Mouse (Mus musculus): Measurements from ENCODE around the gene Parm1. TPM values are rescaled to one million over a fixed set of nuclear protein-coding genes. Genes with fewer than 3 reads are reported as not detected.
A peak's percentile ranks its signal among the peaks of the same experiment; 100 is the strongest.

Gene Parm1
- total RNA-seq, 1 experiment from 2014 or later = 121 TPM

DNA sequence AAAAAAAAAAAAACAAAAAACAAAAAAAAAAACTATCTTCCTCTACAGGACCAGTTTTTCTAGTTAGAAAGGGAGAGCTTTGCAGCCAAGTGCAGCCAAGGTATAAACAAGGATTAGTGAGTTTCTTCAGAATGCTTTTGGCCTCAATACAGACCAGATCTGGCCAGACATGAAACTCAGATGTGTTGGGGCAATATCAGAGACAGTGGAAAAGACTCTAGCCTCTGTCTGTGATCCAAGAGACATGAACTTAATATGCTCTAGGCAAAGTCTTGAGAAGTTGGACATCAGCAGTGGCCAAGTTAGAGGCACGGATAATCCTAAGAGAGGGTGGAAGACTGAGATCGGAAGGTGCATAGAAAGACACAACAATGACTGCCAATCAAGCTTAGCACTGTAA lies 56.8 kb downstream of the Parm1 start:
- DNase-seq = no peak

DNA sequence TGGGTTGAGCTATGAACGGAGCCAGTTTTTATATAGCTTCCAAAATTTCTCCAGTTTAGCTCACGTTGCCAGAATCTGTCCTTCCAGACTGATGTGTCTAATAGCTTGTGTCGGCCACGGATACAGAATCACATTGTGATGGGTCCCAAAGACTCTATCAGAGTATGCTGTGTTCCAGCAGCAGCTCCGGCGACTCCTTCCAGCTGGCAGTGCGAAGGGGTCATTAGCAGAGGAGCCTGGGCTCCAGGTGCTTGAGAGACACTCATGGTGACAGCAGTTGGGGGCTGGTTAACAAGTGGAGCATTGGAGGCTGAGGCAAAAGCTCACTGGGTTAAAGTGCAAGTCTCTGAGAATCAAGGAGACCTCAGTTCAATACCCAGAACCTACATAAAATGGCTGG lies 61.5 kb downstream of the Parm1 start:
- DNase-seq = no peak

DNA sequence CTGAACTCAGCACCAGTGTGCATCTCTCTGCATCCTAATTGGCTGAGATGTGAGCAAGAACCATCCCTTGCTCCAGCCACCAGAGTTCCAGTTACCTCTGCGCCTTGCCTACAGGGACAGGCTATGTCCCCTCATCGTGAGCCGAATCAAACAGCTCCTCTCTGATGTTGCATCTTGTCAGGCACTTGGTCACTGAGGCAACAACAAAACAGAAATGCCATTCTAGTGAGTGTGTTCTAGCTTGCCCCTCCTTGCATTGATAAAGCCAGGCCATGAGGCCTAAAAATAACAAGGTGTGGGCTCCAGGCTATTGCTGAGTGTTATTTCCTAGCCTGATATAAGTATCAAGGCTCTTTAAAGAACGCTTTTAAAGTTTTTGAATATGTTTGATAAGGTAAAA lies 64.4 kb downstream of the Parm1 start:
- DNase-seq = no peak

DNA sequence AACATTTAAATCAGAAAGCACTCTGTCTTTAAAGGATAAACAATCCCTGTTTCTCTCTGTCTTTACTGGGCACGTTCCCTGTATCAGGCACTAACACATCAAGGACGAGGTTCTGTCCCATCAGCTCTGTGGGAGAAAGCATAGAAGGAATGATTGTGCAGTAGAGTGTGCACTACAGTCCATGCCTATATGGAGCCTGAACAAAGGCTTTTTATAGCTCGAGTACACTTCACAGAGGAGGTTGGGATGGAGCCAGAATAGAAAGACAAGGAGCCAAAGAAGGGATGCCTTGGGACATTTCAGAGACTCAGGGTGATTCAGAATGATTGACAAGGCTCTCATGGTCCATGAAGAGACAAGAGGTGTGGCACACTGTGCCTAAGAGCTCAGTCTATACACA lies 68.8 kb downstream of the Parm1 start:
- no peak for DNase-seq

DNA sequence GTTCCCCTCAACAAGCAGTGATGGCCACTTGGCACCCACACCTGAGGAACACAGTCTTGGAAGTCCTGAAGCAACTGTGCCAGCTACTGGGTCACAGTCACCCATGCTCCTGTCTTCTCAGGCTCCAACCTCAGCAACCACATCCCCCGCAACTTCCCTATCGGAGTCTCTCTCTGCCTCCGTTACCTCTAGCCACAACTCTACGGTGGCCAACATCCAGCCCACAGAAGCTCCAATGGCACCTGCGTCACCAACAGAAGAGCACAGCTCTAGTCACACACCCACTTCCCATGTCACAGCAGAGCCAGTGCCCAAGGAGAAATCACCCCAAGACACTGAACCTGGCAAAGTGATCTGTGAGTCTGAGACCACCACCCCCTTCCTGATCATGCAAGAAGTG lies 76.7 kb downstream of the Parm1 start:
- no peak for DNase-seq

DNA sequence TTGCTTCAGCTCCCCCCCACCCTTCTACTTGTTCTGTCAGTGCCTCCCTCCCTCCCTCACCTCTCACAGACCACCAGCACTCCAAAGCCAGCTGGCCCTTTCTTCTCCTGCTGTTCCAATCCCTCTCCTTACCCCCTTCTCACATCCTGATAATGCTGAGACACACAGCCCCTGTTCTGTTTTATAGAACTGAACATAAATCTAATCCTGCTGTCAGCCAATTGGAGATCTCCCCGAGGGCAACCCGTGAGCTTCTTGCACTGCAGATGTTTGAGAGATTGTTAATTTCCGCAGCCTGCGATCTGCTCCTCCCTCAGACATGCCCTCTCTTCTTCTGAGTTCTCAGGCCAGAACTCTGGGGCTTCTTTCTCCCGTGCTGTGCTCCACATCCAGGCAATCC lies 79.8 kb downstream of the Parm1 start:
- DNase-seq = no peak

DNA sequence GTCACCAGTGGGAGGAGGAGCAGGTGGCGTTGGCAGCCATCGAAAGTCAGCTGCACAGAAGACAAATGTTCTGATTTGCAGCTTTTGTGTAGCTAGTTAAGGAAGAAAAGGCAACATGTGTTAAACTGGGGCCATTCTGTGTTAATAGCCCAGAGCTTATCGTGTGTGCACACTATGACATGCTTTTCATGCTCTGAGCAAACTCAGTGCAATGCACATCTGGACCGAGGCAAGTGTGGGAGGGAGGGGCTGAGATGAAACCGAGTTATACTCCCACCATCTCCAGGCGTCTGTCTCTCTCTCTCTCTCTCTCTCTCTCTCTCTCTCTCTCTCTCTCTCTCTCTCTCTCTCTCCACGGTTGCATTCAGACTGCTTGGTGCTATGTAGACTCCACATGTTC lies 82.4 kb downstream of the Parm1 start:
- DNase-seq = no peak

DNA sequence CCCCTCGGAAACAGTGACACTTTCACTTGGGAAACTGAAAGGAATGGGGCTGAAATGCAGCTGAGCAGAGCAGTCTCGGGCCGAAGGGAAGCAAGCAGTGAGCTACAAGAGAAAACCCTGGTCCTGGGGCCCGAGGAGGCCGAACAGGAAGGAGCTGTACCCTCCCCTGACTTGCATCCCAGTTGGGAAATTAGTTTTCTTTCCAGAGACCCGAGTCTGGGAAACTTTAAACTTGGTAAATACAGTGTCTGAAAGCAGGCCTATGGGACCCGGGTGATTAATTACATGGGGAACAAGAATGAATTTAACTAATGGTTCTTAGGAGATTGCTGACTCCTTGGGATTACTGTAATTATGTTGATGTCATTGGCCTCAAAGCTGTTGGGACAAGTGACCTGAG lies 85.9 kb downstream of the Parm1 start:
- no peak for DNase-seq

DNA sequence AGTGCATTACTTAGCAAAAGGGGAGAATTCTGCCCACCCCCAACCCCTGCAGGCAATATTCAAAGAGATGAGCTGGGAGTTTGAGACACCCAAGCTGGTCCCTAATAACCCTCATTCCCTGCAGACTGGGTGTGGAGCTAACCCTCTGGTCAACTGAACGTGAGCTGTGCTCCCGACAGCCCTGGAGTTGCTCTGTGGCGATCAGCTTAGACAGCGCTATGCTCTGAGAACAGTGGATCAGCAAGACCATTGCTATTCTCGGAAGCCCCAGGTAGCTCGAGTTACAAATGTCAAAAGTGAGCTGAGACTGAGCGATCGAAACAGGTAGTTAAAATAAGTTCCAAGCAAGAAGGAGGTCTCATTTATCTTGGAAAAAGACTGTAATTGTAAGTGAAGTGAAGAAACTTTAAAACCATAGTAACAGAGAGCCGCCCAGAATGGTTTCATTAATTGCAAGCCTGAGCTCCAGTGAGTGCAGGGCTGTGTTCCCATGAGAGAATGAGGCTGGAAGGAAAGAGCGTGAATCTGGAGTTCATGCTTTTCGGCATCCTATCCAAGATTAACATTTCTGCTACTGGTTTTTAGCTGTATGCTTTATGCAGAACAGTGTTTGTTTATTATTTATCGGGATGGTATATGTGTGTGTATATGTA lies 86.5 kb downstream of the Parm1 start:
- no peak for DNase-seq

DNA sequence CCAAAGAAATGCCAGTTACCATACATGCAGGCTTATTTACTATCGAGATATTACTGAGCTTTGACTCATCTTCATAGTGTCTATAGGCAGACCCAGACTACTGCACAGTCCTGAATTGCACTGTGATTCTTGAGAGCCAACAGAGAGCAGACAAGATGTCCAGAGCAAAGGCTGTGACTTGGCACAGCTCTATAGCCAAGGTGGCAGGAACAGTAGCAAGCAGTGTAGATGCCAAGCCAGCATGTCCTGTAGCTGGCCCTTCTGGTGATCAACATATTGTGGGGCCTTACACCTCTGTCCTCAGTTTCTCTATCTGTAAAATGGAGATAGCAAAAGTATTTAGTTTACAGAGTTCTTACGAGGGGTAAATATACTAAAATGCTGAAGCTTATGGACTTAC lies 89.8 kb downstream of the Parm1 start:
- no peak for DNase-seq

DNA sequence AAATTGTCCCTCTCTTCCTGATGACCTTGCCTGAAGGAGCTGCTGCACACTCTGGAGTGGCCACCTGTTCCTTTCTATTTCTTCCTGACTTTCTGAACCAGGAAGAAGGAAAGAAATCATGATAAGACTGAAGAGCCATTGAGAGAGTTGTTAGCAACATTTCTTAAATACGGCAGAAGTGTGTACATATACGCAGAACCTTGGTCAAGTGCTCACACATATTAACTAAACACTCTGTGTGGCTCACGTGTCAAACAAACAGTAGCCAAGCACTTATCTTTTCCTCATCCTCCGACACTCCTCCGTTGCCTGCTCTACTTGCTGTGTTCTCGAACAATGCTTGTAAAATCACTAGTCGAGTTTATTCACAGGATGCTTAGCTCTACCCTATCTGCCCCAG lies 90.4 kb downstream of the Parm1 start:
- DNase-seq = no peak

DNA sequence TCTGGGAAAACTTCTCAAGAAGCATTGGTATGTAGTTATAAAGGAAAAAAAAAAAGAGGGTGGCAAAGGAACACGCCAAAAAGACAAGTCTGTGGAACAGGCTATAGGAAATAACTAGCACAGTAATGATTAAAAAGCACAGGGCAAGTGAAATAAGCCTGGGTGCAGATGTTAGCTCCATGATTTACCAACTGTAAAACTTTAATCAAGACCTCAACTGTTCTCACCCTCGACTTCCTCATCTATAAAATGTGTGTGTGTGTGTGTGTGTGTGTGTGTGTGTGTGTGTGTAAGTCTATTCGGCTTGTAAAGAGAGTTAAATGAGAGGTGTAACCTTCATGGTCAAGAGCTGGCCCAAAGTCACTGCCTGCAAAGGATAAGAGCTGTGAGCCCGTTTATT lies 91.6 kb downstream of the Parm1 start:
- DNase-seq = no peak

DNA sequence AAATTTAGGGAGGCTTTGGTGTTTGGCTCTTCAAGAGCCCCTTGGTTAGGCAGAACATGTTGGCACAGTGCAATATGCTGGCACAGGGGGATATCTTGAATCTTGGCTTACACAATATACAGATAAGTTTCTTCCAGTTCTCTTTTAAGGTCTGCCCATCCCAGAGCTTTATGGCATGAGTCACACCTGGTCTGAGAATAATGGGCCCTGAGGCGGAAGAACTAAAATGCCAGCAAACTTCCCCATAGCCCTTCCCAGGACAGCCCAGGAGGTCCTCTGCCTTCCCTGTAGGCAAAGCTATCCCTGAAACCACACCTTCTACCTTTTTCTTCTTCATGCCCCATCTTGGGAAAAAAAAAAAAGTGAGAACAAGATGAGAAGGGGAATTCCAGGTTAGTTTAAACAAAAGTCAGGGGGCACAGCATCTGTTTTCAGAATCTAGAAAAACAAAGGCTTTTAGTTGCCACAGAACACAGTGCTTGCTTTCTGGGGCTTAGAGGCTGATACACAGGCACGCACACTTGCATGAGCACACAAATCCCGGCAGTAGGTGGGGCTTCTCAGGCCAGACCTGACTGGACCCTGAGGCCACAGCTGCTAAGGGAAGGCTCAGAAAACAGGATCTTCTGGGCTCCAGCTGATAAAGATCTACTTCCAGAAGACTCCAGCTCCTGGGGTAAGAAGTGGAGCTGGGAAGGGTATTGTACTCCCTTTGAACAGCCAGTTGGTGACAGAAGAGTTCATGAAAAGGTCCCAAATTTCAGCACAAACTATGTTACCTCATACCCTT lies 92.3 kb downstream of the Parm1 start:
- no peak for DNase-seq

DNA sequence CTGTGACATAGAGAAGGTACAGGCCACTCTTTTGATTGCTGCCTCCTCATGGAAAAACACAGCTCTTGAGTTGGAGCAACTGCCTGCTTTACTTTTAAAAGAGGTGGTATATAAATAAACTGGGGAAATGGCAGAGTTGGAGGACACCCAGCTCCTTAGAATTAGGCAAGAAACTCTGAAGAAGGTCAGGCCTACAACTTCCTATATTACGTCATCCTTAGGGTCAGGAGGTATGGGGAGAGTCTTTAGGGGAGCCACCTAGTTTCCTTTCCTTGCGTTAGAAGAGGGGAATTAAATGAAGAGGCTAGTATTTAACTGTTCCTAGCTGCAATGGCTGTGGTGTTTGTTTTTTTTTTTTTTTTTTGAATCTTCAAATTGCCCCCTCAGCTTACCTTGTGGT lies 93.1 kb downstream of the Parm1 start:
- DNase-seq = no peak

DNA sequence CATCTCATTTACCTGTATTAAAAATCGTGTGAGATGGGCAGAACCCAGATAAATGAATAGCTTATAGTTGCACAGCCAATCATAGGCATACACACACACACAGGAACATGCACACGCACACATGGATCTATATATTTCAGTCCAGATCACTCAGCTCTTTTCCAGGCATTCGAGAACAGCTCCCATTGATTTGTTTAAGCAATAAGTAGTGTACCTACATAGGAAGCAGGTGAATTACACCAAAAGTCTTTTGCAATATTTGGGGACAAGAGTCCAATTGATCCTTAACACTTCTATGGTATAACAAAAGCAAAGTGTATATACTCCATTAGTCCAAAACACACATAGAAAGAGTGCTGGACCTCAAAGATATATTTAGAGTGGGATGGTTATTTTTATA lies 94.2 kb downstream of the Parm1 start:
- DNase-seq = no peak

DNA sequence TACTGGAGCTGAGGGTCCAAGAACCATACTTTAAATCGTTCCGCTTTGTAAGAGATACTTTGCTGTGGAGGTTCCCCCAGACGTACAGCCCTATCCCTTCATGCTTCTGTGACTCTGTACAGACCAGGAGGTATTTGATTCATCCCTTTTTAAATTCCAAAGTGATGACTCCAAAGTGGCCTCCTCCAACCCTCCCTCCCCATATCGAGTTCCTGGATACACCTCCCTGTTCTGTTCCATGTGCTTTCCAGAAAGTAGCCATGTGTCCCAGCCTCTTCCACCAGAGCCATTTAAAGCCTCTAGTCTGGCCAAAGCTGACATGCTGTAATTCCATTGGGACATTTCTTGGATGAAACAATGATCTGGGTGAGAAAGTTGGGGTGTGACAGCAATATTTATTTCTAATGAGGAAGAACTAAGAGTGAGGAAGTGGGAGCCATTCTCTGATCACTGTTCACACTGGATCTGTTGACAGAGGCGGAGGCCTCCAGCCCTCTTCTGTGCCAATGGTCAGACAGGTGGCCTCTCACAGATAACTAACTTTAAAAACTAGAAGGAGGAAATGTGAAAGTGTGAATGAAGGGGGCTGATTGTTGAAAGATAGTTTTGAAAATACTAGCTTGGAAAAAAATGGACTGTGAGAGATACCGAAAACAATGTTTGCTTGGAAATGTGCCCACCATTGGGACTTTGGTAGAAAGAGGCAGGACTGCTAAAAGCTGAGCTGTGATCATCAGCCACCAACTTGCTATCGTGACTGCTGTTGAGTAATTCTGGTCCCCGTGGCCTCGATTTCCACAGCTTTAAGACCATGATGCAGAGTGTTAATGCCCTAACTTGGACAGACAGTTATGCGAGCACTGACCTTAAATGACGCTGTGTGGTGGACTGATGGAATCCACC lies 100.2 kb downstream of the Parm1 start:
- DNase-seq = no peak

DNA sequence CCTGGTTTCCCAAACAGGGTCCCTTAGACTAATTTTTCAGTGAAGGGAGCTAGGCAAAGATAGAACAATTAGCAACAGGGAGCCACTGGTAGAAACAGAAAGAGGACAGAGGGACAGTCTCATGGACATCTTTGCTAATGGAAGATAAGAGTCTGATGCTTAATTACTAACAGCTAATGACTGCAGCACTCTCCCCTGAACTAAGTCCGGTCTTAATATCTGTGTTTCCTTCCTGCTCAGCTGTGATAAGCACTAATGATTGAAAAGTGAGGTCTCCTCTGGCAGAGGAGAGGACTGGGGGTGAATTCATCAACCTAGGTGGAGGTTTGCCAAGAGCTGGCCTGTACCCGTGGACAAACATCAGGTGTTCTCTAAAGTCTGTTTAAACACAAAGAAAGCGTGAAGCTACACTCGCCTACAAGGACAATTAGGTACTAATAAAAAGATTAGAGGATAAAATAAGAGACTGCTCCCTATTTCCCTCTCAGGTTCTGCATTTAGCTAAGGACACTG lies 101.3 kb downstream of the Parm1 start:
- no peak for DNase-seq

DNA sequence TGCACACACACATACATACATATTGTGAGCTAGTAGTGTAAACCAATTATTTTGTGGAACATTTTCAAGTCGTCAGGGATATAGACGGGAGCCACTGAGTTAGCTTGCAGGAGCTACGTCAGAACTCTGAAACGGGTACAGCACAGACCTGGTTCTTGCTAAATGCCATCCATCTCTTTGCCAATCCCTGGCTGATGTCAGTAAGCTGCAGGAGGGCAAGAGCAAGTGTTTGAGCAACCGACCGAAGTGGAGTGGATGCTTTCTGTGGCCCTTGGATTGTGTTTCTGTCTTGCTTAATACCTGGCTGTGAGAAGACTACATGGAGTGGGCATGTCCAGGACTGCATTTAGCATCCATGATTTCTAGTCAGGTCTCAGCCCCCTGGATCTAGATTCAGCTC lies 103.8 kb downstream of the Parm1 start:
- DNase-seq = no peak

DNA sequence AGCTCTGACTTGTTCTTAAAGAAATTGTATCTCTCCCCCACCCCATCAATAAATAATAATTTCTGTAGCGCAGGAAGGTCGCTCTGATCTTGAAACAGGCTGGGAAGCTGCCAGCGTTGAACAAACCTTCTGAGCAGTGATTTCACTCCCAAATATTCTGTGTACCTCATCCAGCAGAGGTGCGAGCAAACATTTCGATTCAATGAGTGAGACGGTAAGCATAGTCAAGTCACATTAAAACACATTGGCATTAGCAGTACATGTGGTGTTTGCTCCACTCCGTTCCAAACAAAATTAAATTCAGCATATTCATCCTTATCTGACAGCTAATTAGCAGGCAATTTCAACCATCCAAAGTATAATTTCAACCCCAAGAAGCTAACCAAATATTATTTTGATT lies 109.4 kb downstream of the Parm1 start:
- no peak for DNase-seq

DNA sequence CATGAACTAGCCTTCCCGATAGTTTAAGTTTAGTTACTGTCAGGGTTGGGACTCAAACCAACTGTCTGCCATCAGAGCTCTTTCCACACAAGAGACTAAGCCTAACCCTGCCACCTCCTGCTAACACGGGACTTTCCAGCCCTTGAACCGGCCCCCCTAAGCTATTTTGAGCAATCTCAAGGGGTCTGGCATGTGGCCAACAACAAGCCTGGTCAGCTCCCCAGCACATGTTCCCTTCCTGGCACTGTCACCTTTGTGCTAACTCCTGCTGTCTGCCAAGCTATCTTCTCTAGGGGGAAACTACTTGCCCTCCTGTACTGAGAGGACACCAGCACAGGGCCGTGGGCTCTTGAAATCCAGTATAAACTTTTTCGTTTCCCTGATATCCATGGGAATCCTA lies 112.1 kb downstream of the Parm1 start:
- DNase-seq = peak; percentile 40

DNA sequence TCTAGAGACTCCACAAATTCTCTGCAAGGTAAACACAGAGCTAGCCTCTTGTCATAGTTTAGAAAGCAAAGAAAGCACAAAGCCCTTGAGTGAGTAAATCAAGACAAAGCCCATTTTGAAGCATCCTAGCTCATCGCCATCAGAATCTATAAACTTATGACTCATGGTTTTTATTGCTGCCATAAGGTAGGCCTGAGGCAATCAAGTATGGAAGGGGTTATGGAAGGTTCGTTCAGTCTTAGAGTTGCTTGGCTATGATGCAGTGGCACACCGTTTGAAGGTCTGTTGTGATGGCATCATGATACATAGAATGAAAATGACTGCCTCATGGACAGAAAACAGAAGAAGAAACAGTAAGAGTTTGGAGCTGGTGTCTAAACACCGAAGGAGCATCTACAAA lies 133.9 kb downstream of the Parm1 start:
- DNase-seq = no peak

DNA sequence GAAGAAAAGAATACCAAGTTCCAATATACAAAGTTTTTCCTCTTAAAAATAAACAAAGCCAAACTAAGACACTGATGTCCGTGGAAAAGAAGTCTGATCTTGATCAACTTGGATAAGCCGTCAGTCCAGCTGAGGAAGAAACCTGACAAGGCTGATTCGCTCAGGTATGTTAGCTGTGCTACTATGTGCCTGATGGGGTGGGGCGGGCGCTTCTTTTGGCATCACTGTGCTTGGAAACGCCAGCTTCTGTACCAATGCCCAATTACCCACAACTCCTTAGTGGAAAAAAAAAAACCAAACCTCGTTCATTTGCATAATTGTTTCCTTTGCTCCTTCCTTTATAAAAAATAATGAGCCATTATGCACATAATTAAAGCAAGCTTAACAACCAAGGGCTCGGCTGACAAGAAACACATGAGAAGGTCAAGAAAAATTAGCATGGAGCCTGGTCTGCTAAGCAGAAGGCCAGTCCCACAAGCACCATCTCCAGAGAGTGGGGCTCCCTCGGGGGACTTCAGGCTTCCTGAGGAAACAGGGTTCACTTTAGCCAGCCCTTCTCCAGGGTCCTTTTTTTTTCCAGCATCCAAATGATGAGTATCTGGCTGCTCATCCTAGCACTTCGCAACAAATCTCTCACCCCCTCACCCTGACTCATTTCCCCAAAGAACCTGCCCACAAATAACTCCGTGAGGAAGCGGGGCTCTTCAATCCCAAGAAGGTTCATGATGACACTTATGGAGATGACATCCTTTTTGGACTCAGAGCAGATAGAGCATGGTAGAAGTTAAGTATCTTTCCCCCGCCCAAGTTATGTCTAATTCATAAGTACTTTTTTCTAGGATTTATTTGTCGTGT lies 135.9 kb downstream of the Parm1 start:
- DNase-seq = no peak
